Mouse (Mus musculus): ENCODE data around the gene Rhox3e. TPM values are rescaled to one million over a fixed set of nuclear protein-coding genes. Genes with fewer than 3 reads are reported as not detected.

Gene Rhox3e
- total RNA-seq (2023) = not detected

GRCm38 (mm10) chrX:37541719-37542118 lies at the start of gene Rhox3e:
TSS of gene Rhox3e (plus strand) at chrX:37542019.

GRCm38 (mm10) chrX:37514059-37514458 lies 27.8 kb upstream of the Rhox3e start, which contains the start of gene Rhox4d:
TSS of gene Rhox4d (plus strand) at chrX:37514359.

GRCm38 (mm10) chrX:37530152-37530551 lies 11.7 kb upstream of the Rhox3e start, which contains the start of gene Rhox2e:
TSS of gene Rhox2e (plus strand) at chrX:37530452.

GRCm38 (mm10) chrX:37557112-37557511 lies 15.3 kb downstream of the Rhox3e start, which contains the start of gene Rhox4e:
TSS of gene Rhox4e (plus strand) at chrX:37557412.

GRCm38 (mm10) chrX:37571105-37571504 lies 29.3 kb downstream of the Rhox3e start, which contains the start of gene Rhox2f:
TSS of gene Rhox2f (plus strand) at chrX:37571405.

GRCm38 (mm10) chrX:37580692-37581091 lies 38.9 kb downstream of the Rhox3e start, which contains the start of gene Rhox3f:
TSS of gene Rhox3f (plus strand) at chrX:37580992.

Other genes with a start within 250 kb of the Rhox3e start
- not detected for gene Rhox3a2, start 162.0 kb upstream of the Rhox3e start, total RNA-seq (2023)
- not detected for gene Rhox4a2, start 151.2 kb upstream of the Rhox3e start, total RNA-seq (2023)
- gene Rhox2b, start 130.0 kb upstream of the Rhox3e start, total RNA-seq (2023) = not detected
- gene Rhox4b, start 109.5 kb upstream of the Rhox3e start, total RNA-seq (2023) = not detected
- gene Rhox2c, start 88.3 kb upstream of the Rhox3e start, total RNA-seq (2023) = not detected
- not detected for gene Rhox3c, start 83.4 kb upstream of the Rhox3e start, total RNA-seq (2023)
- gene Rhox4c, start 61.7 kb upstream of the Rhox3e start, total RNA-seq (2023) = not detected
- gene Rhox2d, start 48.6 kb upstream of the Rhox3e start, total RNA-seq (2023) = not detected
- gene Rhox4d, start 27.7 kb upstream of the Rhox3e start, total RNA-seq (2023) = not detected
- gene Rhox2e, start 11.6 kb upstream of the Rhox3e start, total RNA-seq (2023) = not detected
- gene Rhox4e, start 15.4 kb downstream of the Rhox3e start, total RNA-seq (2023) = not detected
- gene Rhox2f, start 29.4 kb downstream of the Rhox3e start, total RNA-seq (2023) = not detected
- gene Rhox3f, start 39.0 kb downstream of the Rhox3e start, total RNA-seq (2023) = not detected
- not detected for gene Rhox4f, start 65.7 kb downstream of the Rhox3e start, total RNA-seq (2023)
- not detected for gene Rhox3g, start 86.6 kb downstream of the Rhox3e start, total RNA-seq (2023)
- gene Rhox2g, start 101.5 kb downstream of the Rhox3e start, total RNA-seq (2023) = not detected
- not detected for gene Rhox4g, start 109.3 kb downstream of the Rhox3e start, total RNA-seq (2023)
- not detected for gene Rhox3h, start 126.7 kb downstream of the Rhox3e start, total RNA-seq (2023)
- gene Rhox2h, start 131.3 kb downstream of the Rhox3e start, total RNA-seq (2023) = not detected

All from T-cell, adult 66 days (primary cell).